Mouse (Mus musculus) E14TG2a.4 (cell line): Measurements from ENCODE around the gene Dock4.

Experiments used
- CTCF ChIP-seq: conservative IDR thresholded peaks from 2 replicates; pipeline ENCODE4 v1.5.1; 2014; ENCODE audit warnings: low read length
- NANOG ChIP-seq: IDR thresholded peaks from 2 replicates; pipeline ENCODE4 v1.6.1; 2014; ENCODE audit warnings: borderline replicate concordance, low read length, mixed read lengths

DNA sequence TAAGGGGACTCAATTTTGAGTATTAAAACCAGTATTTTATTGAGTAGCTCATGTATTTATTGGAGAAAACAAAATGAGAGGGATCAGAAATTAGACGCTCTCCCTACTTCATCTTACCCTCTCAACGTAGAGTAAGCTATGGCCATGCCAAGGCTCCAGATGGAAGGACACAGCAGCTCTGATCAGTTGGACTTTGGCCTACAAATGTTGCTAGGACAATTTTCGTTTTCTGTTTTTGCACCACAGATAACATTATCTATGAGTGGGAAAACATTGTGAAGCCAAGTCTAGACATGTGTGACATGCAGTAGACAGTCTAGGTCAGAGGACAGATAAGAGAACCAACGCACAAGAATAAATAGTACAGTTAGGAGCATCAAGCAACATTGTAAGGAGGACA, 28.5 kb upstream of the Dock4 start:
- TF ChIP-seq CTCF (no peak), NANOG (no peak)
